Mouse (Mus musculus) retina, embryonic 14.5 days (tissue): ENCODE results near the gene Zfp324.
"Not testable (repeated sequence)": the region's sequence is repeated elsewhere in the genome, so short reads cannot be mapped to it uniquely, and the experiment has no call there.

Source experiments
- DNase-seq: peaks from one replicate; pipeline ENCODE4 v3.0.0-alpha.2; 2015; ENCODE audit warnings: low spot score

Gene Zfp324

GRCm38 (mm10) chr7:12965678-12966091 is at the start of gene Zfp324:
Gene Zfp324, plus strand, starts transcription at chr7:12965838.
- peak; percentile 88 for DNase-seq

- not testable (repeated sequence) for DNase-seq
Measured at GRCm38 (mm10) chr7:12920495-12920894, 45.1 kb upstream of the Zfp324 start.

GRCm38 (mm10) chr7:12921318-12921704 is 44.3 kb upstream of the Zfp324 start:
- DNase-seq: no peak

GRCm38 (mm10) chr7:12921705-12922465 is 43.8 kb upstream of the Zfp324 start, which contains the start of gene Rps5:
Gene Rps5, plus strand, starts transcription at chr7:12922290.
- peak; percentile 100 for DNase-seq

- no peak for DNase-seq
Measured at GRCm38 (mm10) chr7:12922729-12923128, 42.9 kb upstream of the Zfp324 start.

GRCm38 (mm10) chr7:12926316-12926715 is 39.3 kb upstream of the Zfp324 start:
- no peak for DNase-seq

GRCm38 (mm10) chr7:12927191-12927680 is 38.4 kb upstream of the Zfp324 start, which contains the start of gene Rnf225:
Gene Rnf225, plus strand, starts transcription at chr7:12927416.
- no peak for DNase-seq

GRCm38 (mm10) chr7:12927693-12928589 is 37.7 kb upstream of the Zfp324 start:
- DNase-seq: peak; percentile 15

- DNase-seq: no peak
Measured at GRCm38 (mm10) chr7:12933615-12934140, 32.0 kb upstream of the Zfp324 start.

GRCm38 (mm10) chr7:12934808-12935207 is 30.8 kb upstream of the Zfp324 start:
- no peak for DNase-seq

- not testable (repeated sequence) for DNase-seq
Measured at GRCm38 (mm10) chr7:12937254-12937803, 28.3 kb upstream of the Zfp324 start.

GRCm38 (mm10) chr7:12940599-12940998 is 25.0 kb upstream of the Zfp324 start:
- DNase-seq: no peak

- DNase-seq: peak; percentile 43
Measured at GRCm38 (mm10) chr7:12943488-12943887, 22.1 kb upstream of the Zfp324 start.

GRCm38 (mm10) chr7:12949032-12949871 is 16.4 kb upstream of the Zfp324 start:
- peak; percentile 73 for DNase-seq

- DNase-seq: no peak
Measured at GRCm38 (mm10) chr7:12949872-12950229, 15.8 kb upstream of the Zfp324 start.

- no peak for DNase-seq
Measured at GRCm38 (mm10) chr7:12954896-12955295, 10.7 kb upstream of the Zfp324 start.

GRCm38 (mm10) chr7:12957511-12957910 is 8.1 kb upstream of the Zfp324 start:
- no peak for DNase-seq

- DNase-seq: no peak
Measured at GRCm38 (mm10) chr7:12958948-12959347, 6.7 kb upstream of the Zfp324 start.

- no peak for DNase-seq
Measured at GRCm38 (mm10) chr7:12959718-12960117, 5.9 kb upstream of the Zfp324 start.

GRCm38 (mm10) chr7:12961511-12962141 is 4.0 kb upstream of the Zfp324 start:
- DNase-seq: peak; percentile 68
